Comparison of ENCODE assay signal across 17 mouse cellular contexts in genomic region chr7:117150355-117150754, GRCm38 (mm10).
"Had no signal": no experiment of that assay in that cellular context is flagged by ENCODE, and none has a peak within 500 bp of the region (broad histone marks: within the 10 kb centered on the region; RNA-seq: fewer than 3 reads in every experiment).

No protein-coding gene starts in this region.

- ATAC-seq: liver, postnatal 0 days; lung, postnatal 0 days; midbrain, embryonic 13.5 days had no signal

- H3K4me2 ChIP-seq: limb, embryonic 12.5 days; limb, embryonic 15.5 days; liver, embryonic 11.5 days; lung, embryonic 14.5 days; midbrain, embryonic 13.5 days; neural tube, embryonic 13.5 days had no signal

- H3K9me3 ChIP-seq: limb, embryonic 12.5 days; limb, embryonic 15.5 days; midbrain, embryonic 13.5 days; neural tube, embryonic 13.5 days had no signal

- H3K36me3 ChIP-seq: limb, embryonic 12.5 days; limb, embryonic 15.5 days; midbrain, embryonic 13.5 days; neural tube, embryonic 13.5 days had no signal

- H3K9ac ChIP-seq: limb, embryonic 12.5 days; limb, embryonic 15.5 days; liver, embryonic 14.5 days; liver, postnatal 0 days; lung, embryonic 14.5 days; midbrain, embryonic 13.5 days; neural tube, embryonic 13.5 days had no signal

- H3K27ac ChIP-seq: layer of hippocampus, adult 2 months; limb, embryonic 12.5 days; limb, embryonic 15.5 days; liver, embryonic 14.5 days; macrophage; midbrain, embryonic 13.5 days; neural tube, embryonic 13.5 days had no signal

- H3K27me3 ChIP-seq: limb, embryonic 15.5 days; midbrain, embryonic 13.5 days; neural tube, embryonic 13.5 days had no signal

- DNase-seq: kidney, adult 9 months; kidney, postnatal 25 days; left cerebral cortex, postnatal 4 days; liver, postnatal 0 days; lung, embryonic 14.5 days; thymus, adult 18-20 months; thymus, postnatal 36 days had no signal

- H3K4me3 ChIP-seq: layer of hippocampus, adult 2 months; limb, embryonic 12.5 days; limb, embryonic 15.5 days; midbrain, embryonic 13.5 days; myocyte; neural tube, embryonic 13.5 days had no signal

- H3K4me1 ChIP-seq: limb, embryonic 15.5 days; midbrain, embryonic 13.5 days; neural tube, embryonic 13.5 days had no signal
